Mouse (Mus musculus) lung, postnatal 14 days (tissue): ENCODE measurements around the gene Rnf183.
"Not testable (repeated sequence)": the region's sequence is repeated elsewhere in the genome, so short reads cannot be mapped to it uniquely, and the experiment has no call there.

Source experiments
- DNase-seq: peaks from one replicate; pipeline ENCODE4 v3.0.0; 2021

Rnf183 gene

DNA sequence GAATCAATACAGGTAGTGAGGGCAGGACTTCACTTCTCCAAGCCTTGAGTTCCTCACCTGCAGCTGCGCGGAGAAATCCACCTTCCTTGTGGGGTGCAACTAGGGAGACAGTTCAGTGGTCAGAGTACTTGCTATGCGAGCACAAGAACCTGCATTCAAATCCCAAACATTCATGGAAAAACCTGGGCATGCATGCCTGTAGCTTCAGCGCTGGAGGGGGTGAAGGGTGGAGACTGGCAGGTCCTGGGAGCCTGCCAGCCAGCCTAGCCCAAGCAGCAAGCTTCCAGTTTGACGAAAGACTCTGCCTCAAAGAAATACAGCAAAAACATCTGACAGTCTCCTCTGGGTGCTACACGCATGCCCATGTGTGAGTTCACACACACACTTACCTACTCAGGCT is at the start of gene Rnf183:
Gene Rnf183 (minus strand): TSS at position 172 of the 400 bp plus-strand sequence.
- DNase-seq: no peak

DNA sequence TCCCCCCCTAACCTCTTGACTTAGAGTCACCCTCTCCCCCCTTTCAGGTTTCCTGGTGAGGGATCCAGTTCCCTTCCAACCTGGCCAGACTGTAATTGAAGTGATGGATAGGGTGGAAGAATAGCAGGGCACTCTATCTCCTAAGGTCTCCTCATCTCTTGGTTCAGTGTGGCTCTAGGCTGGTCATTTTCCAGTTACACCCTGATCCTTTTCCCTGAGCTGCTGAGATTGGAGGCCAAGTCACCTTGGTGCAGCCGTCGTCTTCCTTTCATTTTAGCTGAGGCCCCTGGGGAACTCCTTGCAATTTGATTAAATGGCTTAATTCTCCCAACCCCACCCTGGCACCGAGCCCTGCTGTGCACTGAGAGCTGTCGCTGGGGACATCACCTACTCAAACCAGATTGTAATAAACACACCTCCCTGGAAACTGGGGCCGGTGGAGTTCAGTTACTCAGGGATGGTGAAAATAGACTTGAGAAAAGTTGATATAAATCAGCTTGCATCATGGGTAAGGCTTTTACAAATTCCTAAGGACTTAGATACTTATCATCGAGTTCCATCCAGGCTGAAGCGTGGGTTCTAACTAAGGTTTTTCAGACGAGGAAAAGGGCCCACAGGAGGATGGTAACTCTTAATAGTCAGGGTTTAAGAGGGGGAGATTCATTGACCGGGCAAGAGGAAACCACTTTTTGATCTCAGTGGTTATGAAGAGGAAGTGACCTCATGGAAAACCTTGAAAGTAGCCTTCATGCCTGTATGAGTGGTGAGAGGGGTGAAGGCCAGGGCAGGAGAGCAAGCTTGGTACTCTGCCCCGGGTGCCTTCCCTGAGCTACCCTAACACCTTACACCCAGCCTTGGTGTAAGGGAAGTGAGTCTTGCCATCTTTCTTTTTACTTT is 45.9 kb upstream of the Rnf183 start:
- DNase-seq: peak; percentile 18

- DNase-seq: peak; percentile 60
These were observed 45.1 kb upstream of the Rnf183 start, which contains the start of gene Bspry for GRCm38 (mm10) chr4:62479937-62480708. TSS of gene Bspry (plus strand) at chr4:62480053.

DNA sequence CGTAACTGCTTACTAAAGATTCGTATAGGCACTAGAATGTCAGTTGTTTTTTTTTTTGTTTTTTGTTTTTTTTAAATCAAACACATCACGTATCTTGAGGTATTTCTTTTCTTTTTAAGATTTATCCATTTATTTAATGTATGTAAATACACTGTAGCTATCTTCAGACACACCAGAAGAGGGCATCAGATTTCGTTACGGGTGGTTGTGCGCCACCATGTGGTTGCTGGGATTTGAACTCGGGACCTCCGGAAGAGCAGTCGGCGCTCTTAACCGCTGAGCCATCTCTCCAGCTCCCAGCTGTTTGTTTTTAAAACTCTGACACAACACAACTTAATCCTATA is 44.5 kb upstream of the Rnf183 start:
- not testable (repeated sequence) for DNase-seq

GRCm38 (mm10) chr4:62477542-62478244 is 42.6 kb upstream of the Rnf183 start:
- no peak for DNase-seq

- no peak for DNase-seq
These were observed 40.7 kb upstream of the Rnf183 start for GRCm38 (mm10) chr4:62475793-62476192.

DNA sequence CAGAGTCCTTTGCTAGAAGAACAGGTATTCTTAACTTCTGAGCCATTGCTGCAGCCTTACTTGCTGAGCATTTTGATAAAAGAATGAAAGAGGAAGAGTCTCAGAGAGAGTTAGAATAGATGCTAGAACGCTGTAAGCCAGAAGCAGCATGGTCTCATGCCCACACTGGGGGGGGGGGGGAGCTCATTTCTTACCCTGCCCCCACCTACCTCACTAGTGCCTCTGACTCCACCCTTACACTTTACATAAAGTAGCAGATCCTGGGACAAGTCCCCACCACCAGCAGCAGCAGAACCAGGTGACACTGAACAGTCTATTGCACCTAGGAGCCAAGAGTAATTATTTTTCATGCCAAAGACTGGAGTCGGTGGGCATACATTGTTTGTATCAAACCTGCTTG is 40.1 kb upstream of the Rnf183 start:
- DNase-seq: no peak

DNA sequence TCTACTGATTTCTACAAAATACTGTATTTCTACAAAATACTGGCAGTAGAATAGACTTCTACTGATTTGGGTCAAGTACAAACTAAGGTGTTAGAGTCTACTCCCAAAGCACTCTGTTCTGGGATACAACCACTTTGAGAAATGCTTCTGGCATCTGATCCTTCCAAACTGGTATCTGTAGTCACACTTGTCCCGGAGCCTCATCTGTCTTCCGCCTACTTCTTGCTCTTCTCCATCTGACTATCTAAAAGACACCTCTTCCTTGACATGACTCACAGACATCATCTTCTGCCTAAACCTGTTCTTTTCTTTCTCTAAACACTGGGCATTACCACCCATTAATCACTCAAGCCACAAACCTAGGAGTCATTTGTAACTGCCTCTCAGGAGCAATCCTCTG is 37.0 kb upstream of the Rnf183 start:
- no peak for DNase-seq

DNA sequence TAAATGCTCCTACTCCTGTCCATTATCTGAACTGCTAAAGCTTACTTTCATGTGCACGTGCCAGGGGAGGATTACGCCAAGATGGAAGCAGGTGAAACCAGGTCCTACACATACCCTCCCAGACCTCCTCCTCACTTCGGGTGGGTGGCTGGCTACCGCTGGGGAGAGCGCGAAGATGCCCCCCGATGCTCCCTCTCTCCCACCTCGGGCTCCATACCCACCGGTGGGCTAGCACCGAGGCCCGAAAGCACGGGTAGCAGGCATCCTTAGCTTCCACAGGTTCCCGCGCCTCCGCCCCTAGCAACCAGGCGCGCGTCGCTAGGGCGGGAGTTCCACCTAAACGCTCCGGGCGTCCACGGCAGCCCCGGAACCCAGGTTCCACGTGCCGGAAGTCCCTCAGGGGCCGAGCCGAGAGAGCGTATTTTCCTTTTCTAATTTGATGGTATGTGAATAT is 35.6 kb upstream of the Rnf183 start, which contains the start of gene Wdr31:
Gene Wdr31 (minus strand): TSS at position 299 of the 454 bp plus-strand sequence.
- peak; percentile 80 for DNase-seq

- DNase-seq: no peak
These were observed 33.1 kb upstream of the Rnf183 start for GRCm38 (mm10) chr4:62468158-62468557.

- no peak for DNase-seq
These were observed 28.1 kb upstream of the Rnf183 start for GRCm38 (mm10) chr4:62463124-62463523.

GRCm38 (mm10) chr4:62460348-62460747 is 25.3 kb upstream of the Rnf183 start:
- DNase-seq: no peak

GRCm38 (mm10) chr4:62459081-62459480 is 24.0 kb upstream of the Rnf183 start:
- DNase-seq: peak; percentile 9

DNA sequence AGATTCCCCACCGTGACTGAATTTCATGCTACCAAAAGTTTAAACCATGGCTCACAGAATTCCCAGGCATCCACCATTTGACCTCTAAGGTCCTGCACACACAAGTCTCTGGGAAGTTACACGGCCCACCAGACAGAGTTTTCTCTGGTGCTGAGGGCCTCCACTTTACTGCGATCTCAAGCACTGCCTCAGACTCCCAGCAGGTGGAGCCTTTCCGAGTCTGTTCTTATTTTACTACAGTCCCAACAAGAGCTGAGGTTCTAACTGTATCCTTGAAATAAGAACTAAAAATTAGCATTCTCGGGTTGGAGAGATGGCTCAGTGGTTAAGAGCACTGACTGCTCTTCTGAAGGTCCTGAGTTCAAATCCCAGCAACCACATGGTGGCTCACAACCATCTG is 19.9 kb upstream of the Rnf183 start:
- DNase-seq: peak; percentile 58

DNA sequence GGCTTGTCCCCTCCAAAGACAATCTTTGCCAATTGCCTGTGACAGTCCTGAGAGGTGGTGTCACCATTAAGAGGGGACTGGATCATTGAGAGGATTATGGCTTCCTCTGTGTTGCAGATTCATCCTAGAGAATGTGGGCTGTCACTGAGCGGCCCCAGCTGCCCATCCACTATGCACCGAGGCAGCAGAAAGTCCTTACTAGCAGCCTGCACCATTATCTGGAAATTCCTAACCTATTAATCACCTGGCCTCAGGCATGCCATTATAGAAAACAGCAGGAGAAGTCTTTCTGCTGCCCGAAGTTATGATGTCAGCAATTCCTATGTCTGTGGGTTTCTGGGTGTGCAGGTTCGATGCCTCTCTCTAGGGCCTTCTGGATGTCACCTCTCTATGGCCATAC is 5.9 kb upstream of the Rnf183 start:
- DNase-seq: no peak

DNA sequence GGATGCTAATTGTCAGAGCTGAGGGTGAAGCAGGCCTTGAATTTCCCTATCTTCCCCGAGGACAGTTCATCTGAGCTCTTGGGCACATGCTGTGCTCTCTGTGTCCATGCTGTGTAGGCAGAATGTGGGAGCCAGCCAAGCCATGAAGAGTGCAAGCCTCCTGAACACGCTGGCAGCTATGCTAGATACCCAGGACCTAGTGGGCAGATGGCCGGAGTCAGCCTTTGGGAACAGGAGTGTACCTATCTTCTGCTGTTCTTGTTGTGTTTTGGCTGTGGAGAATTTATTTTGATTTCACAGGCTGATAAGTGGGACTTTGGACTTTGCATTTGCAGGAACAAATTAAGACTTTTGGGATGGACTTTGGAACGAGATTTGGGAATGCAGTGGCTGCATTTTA is 5.5 kb upstream of the Rnf183 start:
- DNase-seq: no peak

- no peak for DNase-seq
These were observed 4.7 kb upstream of the Rnf183 start for GRCm38 (mm10) chr4:62439793-62440192.

- no peak for DNase-seq
These were observed 2.8 kb upstream of the Rnf183 start for GRCm38 (mm10) chr4:62437871-62438270.

- no peak for DNase-seq
These were observed 2.3 kb upstream of the Rnf183 start for GRCm38 (mm10) chr4:62437256-62437778.

DNA sequence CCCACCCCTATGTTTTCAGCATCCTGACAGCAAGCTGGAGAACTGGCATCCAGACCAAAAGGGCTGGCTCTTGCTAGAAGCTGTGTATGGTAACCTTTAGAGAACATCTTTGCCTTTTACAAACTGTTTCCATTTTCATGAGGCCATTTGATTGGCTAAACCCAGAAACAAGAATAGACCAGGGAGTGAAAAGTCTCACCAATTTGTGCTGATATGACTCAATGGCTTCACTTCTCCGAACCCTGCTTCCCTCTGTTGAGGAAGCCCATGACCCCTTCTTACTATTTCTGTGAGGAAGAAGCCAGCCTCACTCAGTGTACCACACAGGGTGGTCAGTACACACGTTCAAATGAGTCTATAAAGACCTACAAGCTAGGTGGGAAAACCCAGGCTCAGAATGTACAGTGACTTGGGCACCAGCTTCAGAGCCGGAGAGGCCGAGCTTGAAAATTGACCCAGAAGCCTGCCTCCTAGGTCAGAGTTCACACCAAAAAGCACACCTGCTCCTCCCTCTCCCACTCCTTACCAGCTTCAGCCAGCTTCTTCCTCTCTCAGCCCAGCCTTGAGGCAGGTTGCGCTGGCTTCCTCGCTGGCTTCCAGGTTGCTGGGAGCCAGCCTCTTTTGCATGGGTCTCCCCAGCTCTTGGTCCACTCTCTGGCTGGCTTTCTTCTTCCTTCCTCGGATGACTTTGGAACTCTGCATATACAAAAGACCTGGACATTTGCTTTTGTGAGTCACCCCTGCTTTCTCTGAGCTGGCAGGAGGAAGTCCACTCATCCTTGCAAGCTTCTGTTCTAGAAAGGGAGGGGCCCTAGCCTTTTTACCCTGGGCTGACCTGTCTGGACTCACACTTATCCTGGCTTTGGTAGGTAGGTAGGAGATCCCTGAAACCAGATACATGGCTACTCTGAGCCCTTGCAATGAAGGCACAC is 847 bp downstream of the Rnf183 start:
- DNase-seq: no peak

- no peak for DNase-seq
These were observed 3.5 kb downstream of the Rnf183 start for GRCm38 (mm10) chr4:62431522-62431921.

DNA sequence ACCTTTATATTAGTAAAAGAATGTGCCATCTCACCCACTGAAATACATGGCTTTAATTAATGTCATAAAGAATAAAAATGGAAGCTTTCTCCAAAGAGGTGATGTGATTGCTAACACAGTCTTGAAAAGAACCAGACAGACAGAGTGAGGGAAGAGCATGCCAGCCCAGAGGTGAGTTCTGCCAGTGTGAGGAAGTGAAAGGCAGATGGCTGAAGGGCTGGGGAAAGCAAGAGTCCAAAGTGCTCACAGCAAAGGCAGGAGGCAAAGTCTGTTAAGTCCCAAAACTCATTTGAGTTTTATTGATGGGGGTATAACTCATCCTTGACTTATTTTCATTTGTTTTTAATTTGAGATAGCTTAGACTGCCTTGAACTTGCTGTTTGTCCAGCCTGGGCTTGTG is 4.4 kb downstream of the Rnf183 start:
- no peak for DNase-seq
